Mouse (Mus musculus) B cell, adult 2 months (primary cell): Measurements from ENCODE around the gene Nlrp4f.

Experiments used
- DNase-seq, 2 experiments: peaks; one replicate each; pipeline ENCODE4 v3.0.0; 2022

Gene Nlrp4f

GRCm38 (mm10) chr13:65205877-65206276 is at the start of gene Nlrp4f:
TSS of gene Nlrp4f (minus strand) at chr13:65205977.
- no peak for DNase-seq

- peak; percentile 37 to 42 for DNase-seq
Observed at GRCm38 (mm10) chr13:65243273-65243672, 37.5 kb upstream of the Nlrp4f start.

GRCm38 (mm10) chr13:65242319-65242787 is 36.6 kb upstream of the Nlrp4f start:
- peak in 1 of 2 experiments; percentile 9 for DNase-seq

- DNase-seq, result peak; percentile 49 to 54
Observed at GRCm38 (mm10) chr13:65241627-65242318, 36.0 kb upstream of the Nlrp4f start.

- DNase-seq, result peak; percentile 95 to 96
Observed at GRCm38 (mm10) chr13:65241099-65241626, 35.4 kb upstream of the Nlrp4f start.

GRCm38 (mm10) chr13:65240509-65241098 is 34.8 kb upstream of the Nlrp4f start:
- DNase-seq, result peak; percentile 96

- DNase-seq, result no peak
Observed at GRCm38 (mm10) chr13:65237211-65237610, 31.4 kb upstream of the Nlrp4f start.

- DNase-seq, result no peak
Observed at GRCm38 (mm10) chr13:65226657-65227056, 20.9 kb upstream of the Nlrp4f start.

- DNase-seq, result no peak
Observed at GRCm38 (mm10) chr13:65225945-65226344, 20.2 kb upstream of the Nlrp4f start.

GRCm38 (mm10) chr13:65200667-65201066 is 5.1 kb downstream of the Nlrp4f start:
- DNase-seq, result no peak

- DNase-seq, result no peak
Observed at GRCm38 (mm10) chr13:65176472-65177091, 29.2 kb downstream of the Nlrp4f start.

- peak; percentile 45 to 55 for DNase-seq
Observed at GRCm38 (mm10) chr13:65175734-65176471, 29.9 kb downstream of the Nlrp4f start.

- no peak for DNase-seq
Observed at GRCm38 (mm10) chr13:65174102-65174501, 31.7 kb downstream of the Nlrp4f start.

- no peak for DNase-seq
Observed at GRCm38 (mm10) chr13:65149940-65150339, 55.8 kb downstream of the Nlrp4f start, which contains the start of gene Olfr466. TSS of gene Olfr466 (plus strand) at chr13:65150240.

GRCm38 (mm10) chr13:65137789-65138188 is 68.0 kb downstream of the Nlrp4f start, which contains the start of gene Olfr465-ps1:
TSS of gene Olfr465-ps1 (plus strand) at chr13:65138089.
- no peak for DNase-seq
